Mouse (Mus musculus): ENCODE data around the gene Cnih1. TPM values are rescaled to one million over a fixed set of nuclear protein-coding genes. Genes with fewer than 3 reads are reported as not detected.
"Not testable (repeated sequence)": the region's sequence is repeated elsewhere in the genome, so short reads cannot be mapped to it uniquely, and the experiment has no call there.

Gene Cnih1
- total RNA-seq, 2 experiments from 2014 or later = 54.7 to 55.2 TPM

DNA sequence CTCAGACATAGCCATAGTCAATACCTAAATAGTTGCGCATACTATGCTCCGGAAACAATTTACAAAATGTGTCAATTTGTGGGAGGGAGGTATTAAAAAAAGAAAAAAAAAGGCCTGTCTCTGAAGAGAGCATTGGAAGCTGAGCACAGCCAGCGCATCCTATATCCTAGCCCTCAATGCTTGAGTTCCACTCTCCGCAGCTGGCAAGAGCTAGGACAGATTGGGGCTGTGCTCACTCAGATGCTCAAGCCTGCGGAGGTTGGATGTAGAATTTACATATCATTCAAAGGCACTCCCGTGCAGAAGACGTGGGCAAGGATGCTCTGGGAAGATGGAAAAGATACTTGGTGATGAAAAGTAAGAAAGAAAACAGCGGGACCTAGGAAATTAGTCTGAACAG lies 42.8 kb downstream of the Cnih1 start:
- intact Hi-C loops (cut with DNase I) = no loop called here
- no peak overlapping the region for H3K27ac ChIP-seq
- no peak for TF ChIP-seq CTCF (IDR thresholded peaks at IDR 0.05)
- DNase-seq = no peak
- H3K4me3 ChIP-seq = no peak overlapping the region

GRCm38 (mm10) chr14:46742674-46743073 lies 45.5 kb downstream of the Cnih1 start:
- H3K4me3 ChIP-seq = no peak overlapping the region
- intact Hi-C loops (cut with DNase I) = no loop called here
- no peak overlapping the region for H3K27ac ChIP-seq
- no peak for TF ChIP-seq CTCF (IDR thresholded peaks at IDR 0.05)
- DNase-seq = no peak

GRCm38 (mm10) chr14:46737346-46737745 lies 50.9 kb downstream of the Cnih1 start:
- H3K4me3 ChIP-seq; H3K27ac ChIP-seq; DNase-seq; intact Hi-C loops (cut with DNase I): not testable (repeated sequence)

DNA sequence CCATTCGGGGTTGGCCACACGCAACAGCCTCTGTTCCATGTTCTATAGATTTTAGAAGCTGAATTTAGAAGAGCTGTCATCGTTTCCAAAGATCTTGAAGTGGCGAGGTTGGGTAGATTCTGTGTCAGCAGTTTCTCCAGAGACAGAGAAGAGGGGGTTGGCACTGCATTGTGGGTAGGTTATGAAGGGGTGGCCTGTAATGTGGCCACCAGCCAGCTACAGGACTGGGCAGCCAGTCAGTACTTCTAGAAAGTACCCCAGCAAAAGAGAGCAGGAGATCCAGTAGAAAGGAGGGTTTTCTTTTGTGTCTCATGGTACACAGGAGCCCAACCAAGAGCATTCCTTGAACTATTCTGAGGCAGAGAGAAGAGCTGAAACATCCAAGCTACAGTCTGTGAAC lies 51.8 kb downstream of the Cnih1 start:
- TF ChIP-seq CTCF (IDR thresholded peaks at IDR 0.05) = no peak
- Histone ChIP-seq H3K27ac (no peak overlapping the region), H3K4me3 (no peak overlapping the region)
- no peak for DNase-seq
- intact Hi-C loops (cut with DNase I) = no loop called here

DNA sequence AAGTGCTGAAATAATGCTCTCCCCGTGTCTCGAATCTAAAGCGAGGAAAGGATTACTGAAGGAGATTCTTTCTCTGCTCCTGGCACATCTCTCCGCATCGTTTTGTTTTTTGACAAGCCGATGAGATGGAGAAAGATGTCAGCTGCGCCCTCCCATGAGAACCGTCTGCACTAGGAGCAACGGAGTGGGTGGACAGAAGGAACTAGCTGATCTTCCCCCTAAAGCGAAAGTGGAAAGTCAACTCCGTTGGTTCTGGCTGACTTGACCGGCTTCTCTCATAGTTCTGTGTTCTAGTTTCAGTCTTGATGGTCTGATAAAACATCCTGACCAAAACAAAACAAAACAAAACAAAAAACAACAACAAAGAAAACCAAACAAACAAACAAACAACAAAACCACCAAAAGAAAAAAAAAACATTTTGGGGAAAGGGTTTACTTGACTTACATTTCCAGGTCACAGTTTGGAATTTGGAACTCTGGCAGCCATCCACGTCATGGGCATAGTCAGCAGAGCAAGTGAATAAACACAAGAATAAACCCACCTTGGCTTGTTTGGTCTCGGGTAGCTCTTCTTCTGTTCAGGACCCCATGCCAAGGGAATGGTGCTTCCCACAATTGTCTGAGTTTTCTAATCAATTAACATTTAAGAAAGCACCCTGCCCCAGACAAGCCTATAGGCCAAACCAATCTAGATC lies 53.3 kb downstream of the Cnih1 start:
- DNase-seq = no peak
- H3K27ac ChIP-seq = peak overlapping the region; percentile 35; the same call in 1 of the 2 replicates
- TF ChIP-seq CTCF (IDR thresholded peaks at IDR 0.05) = no peak
- peak overlapping the region; percentile 46 for H3K4me3 ChIP-seq
- intact Hi-C loops (cut with DNase I) = no loop called here

DNA sequence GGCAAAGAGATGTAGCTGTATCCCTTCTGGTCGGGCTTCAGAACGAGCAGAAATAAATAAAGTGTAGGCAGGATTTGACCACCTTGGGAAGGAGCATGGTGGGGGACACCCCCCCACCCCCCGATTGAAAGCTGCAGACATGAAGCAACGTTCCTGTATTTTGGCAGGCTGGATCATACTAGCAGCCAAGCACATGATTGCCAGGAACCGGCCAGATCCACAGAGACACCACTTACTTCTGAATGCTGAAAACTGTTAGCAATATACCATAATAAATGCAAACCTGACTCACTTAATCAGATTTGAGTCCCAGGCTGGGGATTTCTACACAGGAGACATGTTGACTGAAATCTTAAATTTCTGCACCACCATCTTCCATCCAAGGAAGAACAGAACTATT lies 53.9 kb downstream of the Cnih1 start:
- peak overlapping the region; percentile 46 for H3K4me3 ChIP-seq
- TF ChIP-seq CTCF (IDR thresholded peaks at IDR 0.05) = no peak
- no peak for DNase-seq
- intact Hi-C loops (cut with DNase I) = no loop called here
- peak overlapping the region; percentile 35; the same call in 1 of the 2 replicates for H3K27ac ChIP-seq

DNA sequence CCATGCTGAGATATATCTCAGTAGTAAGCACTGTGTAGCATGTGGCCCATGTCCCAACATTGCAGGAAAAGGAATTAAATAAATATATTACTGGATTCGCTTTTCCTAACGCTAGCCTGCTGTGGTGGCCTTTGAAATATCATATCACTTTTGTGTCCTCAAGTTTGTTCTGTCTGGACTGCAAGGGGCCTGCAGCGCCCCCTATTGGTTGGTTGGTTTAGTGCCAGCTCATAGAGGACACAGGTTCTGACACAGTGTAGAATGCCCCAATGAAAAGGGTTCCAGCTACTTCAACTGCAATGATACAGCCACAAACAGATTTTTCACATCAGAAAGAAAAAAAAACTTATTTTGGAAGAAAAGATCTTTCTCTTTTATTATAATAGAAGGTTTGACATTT lies 62.5 kb downstream of the Cnih1 start:
- H3K4me3 ChIP-seq = no peak overlapping the region
- intact Hi-C loops (cut with DNase I) = loop anchor here (2.0 to 10.0 kb wide), 4 partner anchors 161 to 847 kb away; no protein-coding TSS in a partner anchor

More for the DNA sequence above, 62.5 kb downstream of the Cnih1 start:
- no peak for DNase-seq
- peak; percentile 62 for TF ChIP-seq CTCF (IDR thresholded peaks at IDR 0.05)
- no peak overlapping the region for H3K27ac ChIP-seq

Other genes starting within 250 kb of the Cnih1 start
- gene Cdkn3, start 27.9 kb downstream of the Cnih1 start, total RNA-seq (2021) = not detected
- gene Gmfb, start 33.8 kb upstream of the Cnih1 start, total RNA-seq (2021) = 10 to 100 TPM; 19.4 to 20.8 TPM
- 10 to 100 TPM; 53.0 to 58.9 TPM for gene Cgrrf1, start 43.7 kb upstream of the Cnih1 start, total RNA-seq (2021)
- 10 to 100 TPM; 50.6 to 52.6 TPM for gene Samd4, start 94.4 kb upstream of the Cnih1 start, total RNA-seq (2021)

All from gastrocnemius, adult 2 months (tissue).